Mouse (Mus musculus): ENCODE measurements at regions not wholly inside any gene's neighbourhood (a gene's known extent, or its start where the extent isn't known, plus 50 kb on each side); places are given as distances from the start of the nearest gene placed in this dataset.
A peak's percentile ranks its signal among the peaks of the same experiment; 100 is the strongest.
"Not testable (repeated sequence)": the region's sequence is repeated elsewhere in the genome, so short reads cannot be mapped to it uniquely, and the experiment has no call there.

- intact Hi-C loops (cut with DNase I), result loop anchor here (1.0 to 10.0 kb wide), 5 partner anchors 73 to 502 kb away; partner anchors contain the start of gene Brinp1
- DNase-seq (ENCODE audit: low spot score in 2 of 2), result peak; percentile 7 to 80
Measured at GRCm38 (mm10) chr4:69456420-69456819, 502.2 kb upstream of the Brinp1 start.

GRCm38 (mm10) chr4:69446161-69446560, 492.0 kb upstream of the Brinp1 start:
- intact Hi-C loops (cut with DNase I), result no loop called here
- DNase-seq (ENCODE audit: low spot score in 2 of 2), result no peak

DNA sequence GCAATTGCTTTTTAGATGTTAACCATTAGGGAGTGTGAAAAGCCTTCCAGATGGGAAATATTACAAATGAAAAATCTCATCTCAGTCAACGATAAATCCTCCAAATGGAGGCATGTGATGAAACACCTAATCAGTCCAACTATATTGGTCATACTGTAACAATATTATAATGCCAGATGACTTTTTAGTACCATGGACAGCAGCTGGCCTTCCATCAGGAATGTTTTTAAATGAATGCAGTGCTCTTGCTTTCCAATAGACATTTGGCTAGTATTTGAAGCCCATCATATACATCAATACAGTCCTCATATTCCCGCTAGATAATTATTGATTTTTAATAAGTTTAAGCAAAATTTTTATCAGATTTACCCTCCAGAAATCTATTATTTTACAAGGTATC, 489.8 kb upstream of the Brinp1 start:
- intact Hi-C loops (cut with DNase I), result no loop called here
- DNase-seq (ENCODE audit: low spot score in 2 of 2), result no peak

- intact Hi-C loops (cut with DNase I), result no loop called here
- DNase-seq (ENCODE audit: low spot score in 2 of 2), result no peak
Measured at GRCm38 (mm10) chr4:69435390-69435789, 481.2 kb upstream of the Brinp1 start.

GRCm38 (mm10) chr4:69410411-69410810, 456.2 kb upstream of the Brinp1 start:
- intact Hi-C loops (cut with DNase I), result not testable (repeated sequence)

DNA sequence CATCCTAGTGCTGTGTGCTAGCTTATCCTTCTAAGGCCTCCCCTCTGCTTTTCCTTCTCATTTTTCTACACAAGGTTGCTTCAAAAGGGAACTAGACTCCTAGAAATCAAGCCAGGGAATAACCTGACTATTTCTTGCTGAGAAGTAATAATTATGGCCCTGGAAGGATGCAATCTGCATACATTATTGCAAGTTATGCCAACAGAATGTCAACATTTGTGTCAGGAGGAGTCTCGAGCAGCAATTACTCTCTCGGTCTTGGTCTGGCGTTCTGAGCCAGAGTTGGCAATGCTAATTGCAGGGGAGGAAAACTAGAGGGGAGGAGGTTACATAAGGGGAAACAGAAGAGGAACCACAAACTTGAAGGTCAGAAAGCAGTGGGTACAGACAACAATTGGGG, 441.3 kb upstream of the Brinp1 start:
- intact Hi-C loops (cut with DNase I), result no loop called here
- DNase-seq (ENCODE audit: low spot score in 2 of 2), result no peak

More at GRCm38 (mm10) chr4:69410411-69410810, 456.2 kb upstream of the Brinp1 start:
- DNase-seq (ENCODE audit: low spot score in 2 of 2), result not testable (repeated sequence)

GRCm38 (mm10) chr4:69383318-69383717, 429.1 kb upstream of the Brinp1 start:
- intact Hi-C loops (cut with DNase I), result loop anchor here (1.0 to 10.0 kb wide), 9 partner anchors 37 to 511 kb away; no protein-coding TSS in a partner anchor
- peak; percentile 8 to 87 for DNase-seq (ENCODE audit: low spot score in 2 of 2)

DNA sequence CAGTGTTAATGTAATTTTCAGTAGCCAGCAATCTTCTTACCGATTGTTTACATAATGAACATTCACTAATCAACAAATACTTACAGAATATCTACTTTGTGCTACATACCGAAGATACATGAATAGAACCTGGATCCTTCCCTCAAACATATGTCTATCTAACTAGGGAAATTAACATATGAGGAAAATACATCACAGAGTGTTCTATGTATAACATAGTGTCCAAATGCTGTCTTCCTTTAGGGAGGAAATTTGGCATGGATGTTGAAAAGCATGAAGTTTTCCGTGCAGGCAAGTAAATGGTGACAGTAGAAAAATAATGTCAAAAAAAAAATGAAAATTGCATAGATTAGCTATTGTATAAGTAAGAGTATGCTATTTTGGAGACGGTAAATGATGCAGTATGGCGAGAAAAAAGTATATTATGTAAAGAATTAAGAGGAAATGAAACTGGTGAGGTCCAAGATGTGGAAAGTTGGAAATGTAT, 392.8 kb upstream of the Brinp1 start:
- intact Hi-C loops (cut with DNase I), result loop anchor here (1.0 to 10.0 kb wide), 2 partner anchors 36 to 392 kb away; partner anchors contain the start of gene Brinp1

DNA sequence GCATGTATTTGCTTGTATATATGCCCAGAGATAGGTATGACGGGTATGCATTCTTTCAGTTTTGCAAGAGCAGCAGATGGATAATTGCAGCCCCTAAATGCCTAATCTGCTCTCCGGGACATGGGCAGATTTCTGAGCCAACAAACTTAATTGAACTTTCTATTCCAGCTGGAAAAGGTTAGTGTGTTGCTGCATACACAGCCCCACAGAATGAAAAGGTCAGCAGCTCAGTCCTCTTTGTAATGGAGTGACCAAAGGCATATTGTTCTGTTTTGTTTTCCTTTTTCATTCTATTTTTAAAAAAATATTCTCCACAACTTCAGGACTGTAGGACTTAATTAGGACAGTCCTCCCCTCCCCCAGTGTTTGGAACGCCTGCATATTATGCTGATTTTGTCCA, 373.4 kb upstream of the Brinp1 start:
- no peak for DNase-seq (ENCODE audit: low spot score in 2 of 2)
- intact Hi-C loops (cut with DNase I), result no loop called here

More for the DNA sequence above, 392.8 kb upstream of the Brinp1 start:
- DNase-seq (ENCODE audit: low spot score in 2 of 2), result peak in 1 of 2 experiments; percentile 56

Data from left cerebral cortex, postnatal 25 days (tissue).